Mouse (Mus musculus) midbrain, embryonic 14.5 days (tissue): ENCODE data around the gene 9430015G10Rik. TPM values are rescaled to one million over a fixed set of nuclear protein-coding genes. Genes with fewer than 3 reads are reported as not detected.

Experiments
- ATAC-seq: fragments of 200-750 bp; cut with Nextera tagmentation; 2 replicates; pipeline ENCODE4 v1.8.0; 2017; ENCODE audit warnings: moderate number of reproducible peaks, moderate library complexity; ENCODE audit not compliant: low FRiP score, low TSS enrichment
- DNase-seq: peaks from one replicate; pipeline ENCODE4 v3.0.0-alpha.2; 2015
- H3K27ac ChIP-seq: fragments of 300-500 bp; sonication (generic); replicated peaks from 2 replicates; pipeline ENCODE4 v1.5.1; 2014; ENCODE audit warnings: mild to moderate bottlenecking, low read depth, low read length, moderate library complexity
- H3K27me3 ChIP-seq: fragments of 300-500 bp; sonication (generic); 2 replicates; pipeline ENCODE4 v1.6.1; 2014; ENCODE audit warnings: low read length, control low read depth, mixed read lengths; ENCODE audit not compliant: control insufficient read depth, insufficient read depth
- H3K36me3 ChIP-seq: fragments of 300-500 bp; sonication (generic); 2 replicates; pipeline ENCODE4 v1.6.1; 2014; ENCODE audit warnings: low read length, control low read depth; ENCODE audit not compliant: control insufficient read depth, insufficient read depth
- H3K4me1 ChIP-seq: fragments of 300-500 bp; sonication (generic); 2 replicates; pipeline ENCODE4 v1.6.1; 2014; ENCODE audit warnings: mild to moderate bottlenecking, antibody characterized with exemption, low read length, control low read depth; ENCODE audit not compliant: control insufficient read depth, insufficient read depth
- H3K4me2 ChIP-seq: fragments of 300-500 bp; sonication (generic); 2 replicates; pipeline ENCODE4 v1.6.1; 2014; ENCODE audit warnings: mild to moderate bottlenecking, low read length, moderate library complexity
- H3K4me3 ChIP-seq: fragments of 300-500 bp; sonication (generic); replicated peaks from 2 replicates; pipeline ENCODE4 v1.5.1; 2014; ENCODE audit warnings: low read depth, low read length
- H3K9ac ChIP-seq: fragments of 300-500 bp; sonication (generic); replicated peaks from 2 replicates; pipeline ENCODE4 v1.6.1; 2014; ENCODE audit warnings: mild to moderate bottlenecking, low read length, moderate library complexity
- H3K9me3 ChIP-seq: fragments of 300-500 bp; sonication (generic); 2 replicates; pipeline ENCODE4 v1.6.1; 2016; ENCODE audit warnings: low read length, control low read depth, mixed read lengths; ENCODE audit not compliant: control insufficient read depth
- WGBS: fragments of 180-500 bp; shearing (Covaris S2); extraction: QIAGEN DNeasy Blood & Tissue Kit; methylation state at CpG from one replicate; pipeline ENCODE4 v1.1.7; 2014; 5-methylcytosine and 5-hydroxymethylcytosine counted together
- polyA plus RNA-seq: library from polyadenylated mRNA; unstranded; fragments of >200 nt; fragmentation: Nextera tagmentation; extraction: Ambion mirVana; gene quantifications from 2 replicates; pipeline ENCODE4 v1.2.1, GENCODE M21; 2014

9430015G10Rik gene
- polyA plus RNA-seq, 1 experiment from 2014 or later: 32.8 TPM

- no peaks in the 10 kb centered on the region for H3K4me1 ChIP-seq
- no peak for DNase-seq
- no peak overlapping the region for H3K4me3 ChIP-seq
- H3K27ac ChIP-seq: no peak overlapping the region
- no peaks in the 10 kb centered on the region for H3K27me3 ChIP-seq
- no peak for ATAC-seq
- H3K9me3 ChIP-seq: no peaks in the 10 kb centered on the region
- no peaks in the 10 kb centered on the region for H3K36me3 ChIP-seq
- H3K4me2 ChIP-seq: no peak overlapping the region
- 93% methylated on average over 1 of the region's 1 CpGs for WGBS
- no peak overlapping the region for H3K9ac ChIP-seq
Measured at GRCm38 (mm10) chr4:156092765-156093164, 17.0 kb upstream of the 9430015G10Rik start.

GRCm38 (mm10) chr4:156093758-156094157 is 16.0 kb upstream of the 9430015G10Rik start:
- Histone ChIP-seq H3K4me3 (no peak overlapping the region), H3K27me3 (no peaks in the 10 kb centered on the region), H3K4me1 (no peaks in the 10 kb centered on the region), H3K9ac (no peak overlapping the region), H3K9me3 (no peaks in the 10 kb centered on the region), H3K36me3 (no peaks in the 10 kb centered on the region), H3K27ac (no peak overlapping the region), H3K4me2 (no peak overlapping the region)
- no peak for DNase-seq
- 84% methylated on average over 5 of the region's 5 CpGs for WGBS
- no peak for ATAC-seq

GRCm38 (mm10) chr4:156096191-156096590 is 13.6 kb upstream of the 9430015G10Rik start:
- WGBS: 97% methylated on average over 1 of the region's 1 CpGs
- Histone ChIP-seq H3K27ac (no peak overlapping the region), H3K4me1 (no peaks in the 10 kb centered on the region), H3K9ac (no peak overlapping the region), H3K9me3 (no peaks in the 10 kb centered on the region), H3K4me2 (no peak overlapping the region), H3K27me3 (no peaks in the 10 kb centered on the region), H3K36me3 (no peaks in the 10 kb centered on the region), H3K4me3 (no peak overlapping the region)
- DNase-seq (no peak), ATAC-seq (no peak)

- H3K27ac ChIP-seq: no peak overlapping the region
- H3K27me3 ChIP-seq: no peaks in the 10 kb centered on the region
- H3K36me3 ChIP-seq: no peaks in the 10 kb centered on the region
- H3K9ac ChIP-seq: no peak overlapping the region
- H3K4me3 ChIP-seq: no peak overlapping the region
- ATAC-seq (no peak), DNase-seq (no peak)
- 72% methylated on average over 9 of the region's 9 CpGs for WGBS
- H3K4me2 ChIP-seq: no peak overlapping the region
- H3K9me3 ChIP-seq: no peaks in the 10 kb centered on the region
- no peaks in the 10 kb centered on the region for H3K4me1 ChIP-seq
Measured at GRCm38 (mm10) chr4:156097770-156098366, 11.9 kb upstream of the 9430015G10Rik start.

- Histone ChIP-seq H3K4me3 (no peak overlapping the region), H3K27ac (no peak overlapping the region), H3K9me3 (no peaks in the 10 kb centered on the region), H3K9ac (no peak overlapping the region), H3K4me1 (no peaks in the 10 kb centered on the region), H3K36me3 (no peaks in the 10 kb centered on the region), H3K27me3 (no peaks in the 10 kb centered on the region), H3K4me2 (no peak overlapping the region)
- 65% methylated on average over 6 of the region's 6 CpGs for WGBS
- ATAC-seq (no peak), DNase-seq (no peak)
Measured at GRCm38 (mm10) chr4:156099427-156099826, 10.4 kb upstream of the 9430015G10Rik start.

GRCm38 (mm10) chr4:156100501-156100900 is 9.3 kb upstream of the 9430015G10Rik start:
- Histone ChIP-seq H3K27ac (no peak overlapping the region), H3K9me3 (no peaks in the 10 kb centered on the region), H3K27me3 (no peaks in the 10 kb centered on the region), H3K4me3 (no peak overlapping the region), H3K4me2 (no peak overlapping the region), H3K4me1 (no peaks in the 10 kb centered on the region), H3K36me3 (no peaks in the 10 kb centered on the region), H3K9ac (no peak overlapping the region)
- 95% methylated on average over 5 of the region's 5 CpGs for WGBS
- ATAC-seq (no peak), DNase-seq (no peak)

- DNase-seq (peak; percentile 12), ATAC-seq (no peak)
- WGBS: 51% methylated on average over 3 of the region's 3 CpGs
- no peaks in the 10 kb centered on the region for H3K4me1 ChIP-seq
- H3K4me2 ChIP-seq: no peak overlapping the region
- no peaks in the 10 kb centered on the region for H3K27me3 ChIP-seq
- no peak overlapping the region for H3K27ac ChIP-seq
- no peaks in the 10 kb centered on the region for H3K36me3 ChIP-seq
- H3K9ac ChIP-seq: no peak overlapping the region
- no peaks in the 10 kb centered on the region for H3K9me3 ChIP-seq
- H3K4me3 ChIP-seq: no peak overlapping the region
Measured at GRCm38 (mm10) chr4:156101481-156101903, 8.3 kb upstream of the 9430015G10Rik start.

GRCm38 (mm10) chr4:156103342-156103741 is 6.4 kb upstream of the 9430015G10Rik start:
- WGBS: 85% methylated on average over 4 of the region's 4 CpGs

More at GRCm38 (mm10) chr4:156103342-156103741, 6.4 kb upstream of the 9430015G10Rik start:
- Histone ChIP-seq H3K4me3 (no peak overlapping the region), H3K27ac (no peak overlapping the region), H3K9me3 (no peaks in the 10 kb centered on the region), H3K36me3 (no peaks in the 10 kb centered on the region), H3K4me2 (no peak overlapping the region), H3K27me3 (no peaks in the 10 kb centered on the region), H3K9ac (no peak overlapping the region), H3K4me1 (no peaks in the 10 kb centered on the region)
- no peak for DNase-seq
- ATAC-seq: no peak
